Mouse (Mus musculus): ENCODE data around the gene Slc44a5.
A peak's percentile ranks its signal among the peaks of the same experiment; 100 is the strongest.
"Not testable (repeated sequence)": the region's sequence is repeated elsewhere in the genome, so short reads cannot be mapped to it uniquely, and the experiment has no call there.

Gene Slc44a5

GRCm38 (mm10) chr3:154093745-154094322 lies 120.6 kb downstream of the Slc44a5 start:
- DNase-seq (ENCODE audit: low read depth, low spot score): no peak

GRCm38 (mm10) chr3:154101671-154102070 lies 128.4 kb downstream of the Slc44a5 start:
- DNase-seq (ENCODE audit: low read depth, low spot score): no peak

- DNase-seq (ENCODE audit: low read depth, low spot score): no peak
These were observed 137.3 kb downstream of the Slc44a5 start for GRCm38 (mm10) chr3:154110528-154110927.

- no peak for DNase-seq (ENCODE audit: low read depth, low spot score)
These were observed 138.0 kb downstream of the Slc44a5 start for GRCm38 (mm10) chr3:154111221-154111620.

GRCm38 (mm10) chr3:154114991-154115390 lies 141.8 kb downstream of the Slc44a5 start:
- DNase-seq (ENCODE audit: low read depth, low spot score): no peak

GRCm38 (mm10) chr3:154115478-154115877 lies 142.2 kb downstream of the Slc44a5 start:
- DNase-seq (ENCODE audit: low read depth, low spot score): no peak

GRCm38 (mm10) chr3:154116000-154116399 lies 142.8 kb downstream of the Slc44a5 start:
- DNase-seq (ENCODE audit: low read depth, low spot score): no peak

GRCm38 (mm10) chr3:154118992-154119603 lies 145.9 kb downstream of the Slc44a5 start:
- peak; percentile 66 for DNase-seq (ENCODE audit: low read depth, low spot score)

- DNase-seq (ENCODE audit: low read depth, low spot score): peak; percentile 48
These were observed 149.3 kb downstream of the Slc44a5 start for GRCm38 (mm10) chr3:154122531-154122930.

- DNase-seq (ENCODE audit: low read depth, low spot score): no peak
These were observed 151.8 kb downstream of the Slc44a5 start for GRCm38 (mm10) chr3:154124890-154125575.

- no peak for DNase-seq (ENCODE audit: low read depth, low spot score)
These were observed 152.6 kb downstream of the Slc44a5 start for GRCm38 (mm10) chr3:154125768-154126376.

GRCm38 (mm10) chr3:154127246-154127645 lies 154.0 kb downstream of the Slc44a5 start:
- no peak for DNase-seq (ENCODE audit: low read depth, low spot score)

- no peak for DNase-seq (ENCODE audit: low read depth, low spot score)
These were observed 155.8 kb downstream of the Slc44a5 start for GRCm38 (mm10) chr3:154129036-154129435.

- no peak for DNase-seq (ENCODE audit: low read depth, low spot score)
These were observed 157.3 kb downstream of the Slc44a5 start for GRCm38 (mm10) chr3:154130431-154131114.

- no peak for DNase-seq (ENCODE audit: low read depth, low spot score)
These were observed 160.8 kb downstream of the Slc44a5 start for GRCm38 (mm10) chr3:154133986-154134385.

- DNase-seq (ENCODE audit: low read depth, low spot score): no peak
These were observed 161.5 kb downstream of the Slc44a5 start for GRCm38 (mm10) chr3:154134701-154135100.

- DNase-seq (ENCODE audit: low read depth, low spot score): peak; percentile 68
These were observed 163.3 kb downstream of the Slc44a5 start for GRCm38 (mm10) chr3:154136501-154136900.

GRCm38 (mm10) chr3:154141346-154141745 lies 168.1 kb downstream of the Slc44a5 start:
- DNase-seq (ENCODE audit: low read depth, low spot score): no peak

GRCm38 (mm10) chr3:154142618-154143017 lies 169.4 kb downstream of the Slc44a5 start:
- DNase-seq (ENCODE audit: low read depth, low spot score): peak; percentile 66

GRCm38 (mm10) chr3:154145750-154146149 lies 172.5 kb downstream of the Slc44a5 start:
- DNase-seq (ENCODE audit: low read depth, low spot score): peak; percentile 38

- no peak for DNase-seq (ENCODE audit: low read depth, low spot score)
These were observed 176.5 kb downstream of the Slc44a5 start for GRCm38 (mm10) chr3:154149778-154150177.

GRCm38 (mm10) chr3:154153541-154153940 lies 180.3 kb downstream of the Slc44a5 start:
- not testable (repeated sequence) for DNase-seq (ENCODE audit: low read depth, low spot score)
